Comparison of ENCODE assay signal across 15 mouse cellular contexts in genomic region chr9:60836151-60836550, GRCm38 (mm10). TPM values are rescaled to one million over a fixed set of nuclear protein-coding genes. Genes with fewer than 3 reads are reported as not detected.
DNase-seq lines count a peak whose midpoint lies in the region; ATAC-seq and TF ChIP-seq lines count a peak whose summit lies in the region.
"Had no signal": no experiment of that assay in that cellular context is flagged by ENCODE, and none has a peak within 500 bp of the region (broad histone marks: within the 10 kb centered on the region; RNA-seq: fewer than 3 reads in every experiment).

No protein-coding gene starts in this region.

- 55% methylated on average over 5 of the region's 5 CpGs for WGBS in kidney, adult 2 months
- WGBS in kidney, embryonic 14.5 days: 67% methylated on average over 5 of the region's 5 CpGs
- WGBS in embryonic facial prominence, embryonic 10.5 days: 68% methylated on average over 5 of the region's 5 CpGs
- 39% methylated on average over 5 of the region's 5 CpGs for WGBS in heart, postnatal 0 days

- no peak for ATAC-seq in kidney, embryonic 14.5 days (ENCODE audit: low FRiP score, low TSS enrichment)
- 0 out of 2 replicates have a peak, but pooled peaks have one; percentile 15 for ATAC-seq in heart, postnatal 0 days (ENCODE audit: insufficient read depth, low read depth)
- ATAC-seq: forebrain, embryonic 16.5 days; midbrain, embryonic 15.5 days had no signal

- no peak overlapping the region for H3K9ac ChIP-seq in kidney, embryonic 14.5 days (ENCODE audit: low read depth, low read length)
- no peak overlapping the region for H3K9ac ChIP-seq in heart, postnatal 0 days (replicated peaks; ENCODE audit: low read depth, low read length)
- H3K9ac ChIP-seq: hindbrain, embryonic 13.5 days; midbrain, embryonic 15.5 days had no signal

- H3K27ac ChIP-seq in kidney, adult 2 months (ENCODE audit: insufficient read depth, low read depth, low read length): peak overlapping the region; percentile 91; the same call in 1 of the 2 replicates
- H3K27ac ChIP-seq in kidney, embryonic 14.5 days (ENCODE audit: low read depth, low read length): no peak overlapping the region
- peak overlapping the region; percentile 86 for H3K27ac ChIP-seq in embryonic facial prominence, embryonic 10.5 days (replicated peaks)
- peak overlapping the region; percentile 92 for H3K27ac ChIP-seq in heart, postnatal 0 days (ENCODE audit: low read depth)
- H3K27ac ChIP-seq: hindbrain, embryonic 13.5 days; midbrain, embryonic 15.5 days had no signal

- peak; percentile 83 for DNase-seq in heart, adult 11 months
- DNase-seq in heart, postnatal 25 days (ENCODE audit: low spot score): no peak
- DNase-seq in kidney, adult 2 months: no peak
- no peak for DNase-seq in embryonic facial prominence, embryonic 10.5 days (ENCODE audit: low spot score)
- DNase-seq in heart, postnatal 0 days (ENCODE audit: low spot score): no peak
- no peak for DNase-seq in cerebellum, postnatal 4 days (ENCODE audit: low spot score in 2 of 2)
- no peak for DNase-seq in yolk sac, embryonic 10.5 days (ENCODE audit: low spot score)
- DNase-seq: cerebellum, postnatal 36 days; kidney, postnatal 14 days; layer of hippocampus, adult 9-11 months had no signal

- no peak overlapping the region for H3K4me3 ChIP-seq in kidney, adult 2 months (ENCODE audit: insufficient read depth, low read depth, low read length)
- H3K4me3 ChIP-seq in kidney, embryonic 14.5 days (ENCODE audit: low read length): no peak overlapping the region
- H3K4me3 ChIP-seq in embryonic facial prominence, embryonic 10.5 days: no peak overlapping the region
- H3K4me3 ChIP-seq in heart, postnatal 0 days (ENCODE audit: low read depth, low read length): no peak overlapping the region
- H3K4me3 ChIP-seq: hindbrain, embryonic 13.5 days; midbrain, embryonic 15.5 days had no signal

- no peaks in the 10 kb centered on the region for H3K27me3 ChIP-seq in kidney, adult 2 months (replicated peaks; ENCODE audit: control insufficient read depth, insufficient read depth, low read length)
- H3K27me3 ChIP-seq in kidney, embryonic 14.5 days (ENCODE audit: control insufficient read depth, insufficient read depth, low read length): no peaks in the 10 kb centered on the region
- no peaks in the 10 kb centered on the region for H3K27me3 ChIP-seq in embryonic facial prominence, embryonic 10.5 days (replicated peaks; ENCODE audit: low read depth, poor library complexity, severe bottlenecking)
- no peaks in the 10 kb centered on the region for H3K27me3 ChIP-seq in heart, postnatal 0 days (ENCODE audit: control insufficient read depth, insufficient read depth, low read length)
- H3K27me3 ChIP-seq: hindbrain, embryonic 13.5 days; midbrain, embryonic 15.5 days had no signal

- intact Hi-C loops in heart, postnatal 25 days (cut with DNase I): no loop called here

- TF ChIP-seq EP300 in heart, postnatal 0 days (IDR thresholded peaks at IDR 0.05; ENCODE audit: low read depth): no peak

- H3K4me2 ChIP-seq in kidney, embryonic 14.5 days (replicated peaks; ENCODE audit: low read depth, low read length): no peak overlapping the region
- no peak overlapping the region for H3K4me2 ChIP-seq in heart, postnatal 0 days (ENCODE audit: low read depth, low read length)
- H3K4me2 ChIP-seq: hindbrain, embryonic 13.5 days; liver, embryonic 11.5 days; midbrain, embryonic 15.5 days had no signal

- no peak for TF ChIP-seq CTCF in kidney, adult 2 months (conservative IDR thresholded peaks at IDR 0.05; ENCODE audit: insufficient read depth, insufficient read length, low read depth, low read length)
- TF ChIP-seq CTCF in heart, postnatal 0 days (IDR thresholded peaks at IDR 0.05; ENCODE audit: low read depth): no peak

- H3K4me1 ChIP-seq in kidney, adult 2 months (ENCODE audit: control insufficient read depth, insufficient read depth, low read length): peaks cover 20% of the 10 kb centered on the region; the same call in 1 of the 2 replicates
- H3K4me1 ChIP-seq in kidney, embryonic 14.5 days (ENCODE audit: control insufficient read depth, insufficient read depth, low read length): peaks cover 32% of the 10 kb centered on the region
- H3K4me1 ChIP-seq in embryonic facial prominence, embryonic 10.5 days: peaks cover 56% of the 10 kb centered on the region
- H3K4me1 ChIP-seq in heart, postnatal 0 days (ENCODE audit: control insufficient read depth, insufficient read depth): peaks cover 27% of the 10 kb centered on the region

- no peaks in the 10 kb centered on the region; the same call in 1 of the 2 replicates for H3K9me3 ChIP-seq in kidney, embryonic 14.5 days (ENCODE audit: control insufficient read depth, low read length)
- no peaks in the 10 kb centered on the region for H3K9me3 ChIP-seq in embryonic facial prominence, embryonic 10.5 days
- no peaks in the 10 kb centered on the region for H3K9me3 ChIP-seq in heart, postnatal 0 days (replicated peaks; ENCODE audit: control insufficient read depth, low read length)
- H3K9me3 ChIP-seq: hindbrain, embryonic 13.5 days; midbrain, embryonic 15.5 days had no signal

- no peak for TF ChIP-seq POLR2A in kidney, adult 2 months (IDR thresholded peaks at IDR 0.05; ENCODE audit: low read depth, low read length)

- no peaks in the 10 kb centered on the region for H3K36me3 ChIP-seq in kidney, adult 2 months (ENCODE audit: control insufficient read depth, insufficient read depth, low read length)
- H3K36me3 ChIP-seq in kidney, embryonic 14.5 days (ENCODE audit: control insufficient read depth, insufficient read depth, low read length): no peaks in the 10 kb centered on the region
- H3K36me3 ChIP-seq in embryonic facial prominence, embryonic 10.5 days (replicated peaks): no peaks in the 10 kb centered on the region; the same call in 1 of the 2 replicates
- H3K36me3 ChIP-seq in heart, postnatal 0 days (replicated peaks; ENCODE audit: control insufficient read depth, insufficient read depth, low read length): no peaks in the 10 kb centered on the region
- H3K36me3 ChIP-seq: hindbrain, embryonic 13.5 days; midbrain, embryonic 15.5 days had no signal

RNA-seq across cellular contexts. Expression of gene Uaca, which starts 41.8 kb away (rescaled TPM):
- total RNA-seq in heart, postnatal 25 days (2021): 10 to 100 TPM; 44.6 to 50.0 TPM
- polyA plus RNA-seq in kidney, adult 2 months (2012; rRNA removed): 13.5 and 16.4 TPM in 2 replicates
- 13.7 and 15.2 TPM in 2 replicates for polyA plus RNA-seq in kidney, embryonic 14.5 days (2014; fragmentation: Nextera tagmentation; extraction: Ambion mirVana)
- 30.0 and 31.0 TPM in 2 replicates for polyA plus RNA-seq in embryonic facial prominence, embryonic 10.5 days (2016; fragmentation: Nextera tagmentation; extraction: Ambion mirVana)
- 5.5 and 10.5 TPM in 2 replicates for total RNA-seq in heart, postnatal 0 days (2014; rRNA removed; ENCODE audit: low replicate concordance)
- polyA plus RNA-seq in heart, postnatal 0 days (2015; fragmentation: Nextera tagmentation; extraction: Ambion mirVana): 17.3 and 18.6 TPM in 2 replicates
